Mouse (Mus musculus) thymus, postnatal 14 days (tissue): Measurements from ENCODE around the gene Crip2.

Experiments used
- DNase-seq: peaks from one replicate; pipeline ENCODE4 v3.0.0; 2021

Gene Crip2

GRCm38 (mm10) chr12:113185442-113186291 is 45.6 kb downstream of the Crip2 start, which contains the start of gene Tmem121:
Gene Tmem121, plus strand, starts transcription at chr12:113185930.
- peak; percentile 54 for DNase-seq

DNA sequence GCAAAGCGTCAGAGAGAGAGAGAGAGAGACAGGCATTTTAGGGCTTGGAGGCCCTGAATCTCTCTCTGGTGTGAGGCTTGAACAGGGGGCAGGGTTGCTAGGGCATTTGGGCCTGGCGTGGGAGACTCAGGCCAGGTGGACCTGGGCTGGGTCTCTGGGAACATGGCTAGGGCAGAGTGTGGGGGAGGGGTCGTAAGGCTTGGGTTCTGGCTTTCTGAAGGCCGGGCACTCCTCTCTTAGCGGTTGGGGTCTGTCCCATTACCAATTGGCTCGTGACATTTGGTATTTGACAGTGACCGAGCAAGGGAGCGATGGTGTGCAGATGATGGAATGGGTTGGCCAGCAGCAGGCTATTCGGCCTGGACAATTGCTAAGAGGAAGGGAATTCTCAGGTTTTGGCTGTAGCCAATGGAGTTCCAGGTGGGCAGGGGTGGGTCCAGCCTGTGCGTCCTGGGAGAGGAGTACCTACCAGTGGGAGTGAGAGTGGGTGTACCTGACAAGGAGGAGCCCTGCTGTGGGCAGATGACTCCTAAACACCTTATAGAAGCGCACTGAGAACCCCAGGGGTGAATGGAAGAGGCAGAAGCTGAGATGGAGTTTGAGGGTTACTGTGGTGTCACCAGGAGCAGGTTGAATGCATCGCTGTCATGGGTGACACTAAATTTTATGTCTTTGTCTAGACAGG is 46.4 kb downstream of the Crip2 start:
- DNase-seq, result no peak

DNA sequence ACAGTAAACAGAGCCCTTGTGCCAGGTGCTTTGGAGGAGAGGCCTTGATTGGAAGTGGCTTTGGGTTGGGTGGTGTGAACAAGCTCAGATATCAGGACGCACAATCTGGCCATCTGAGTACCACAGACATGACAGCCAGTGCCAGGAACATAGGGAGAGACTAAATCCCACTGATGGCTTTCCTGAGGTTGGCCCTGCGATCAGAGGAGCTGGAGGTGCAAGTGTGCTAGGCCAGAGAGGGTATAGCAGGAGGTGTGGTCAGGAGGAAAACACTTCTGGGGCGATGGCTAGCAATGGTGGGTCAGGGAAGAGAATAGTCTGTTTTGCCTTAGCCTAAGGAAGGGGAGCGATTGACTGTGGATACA is 47.0 kb downstream of the Crip2 start:
- no peak for DNase-seq

DNA sequence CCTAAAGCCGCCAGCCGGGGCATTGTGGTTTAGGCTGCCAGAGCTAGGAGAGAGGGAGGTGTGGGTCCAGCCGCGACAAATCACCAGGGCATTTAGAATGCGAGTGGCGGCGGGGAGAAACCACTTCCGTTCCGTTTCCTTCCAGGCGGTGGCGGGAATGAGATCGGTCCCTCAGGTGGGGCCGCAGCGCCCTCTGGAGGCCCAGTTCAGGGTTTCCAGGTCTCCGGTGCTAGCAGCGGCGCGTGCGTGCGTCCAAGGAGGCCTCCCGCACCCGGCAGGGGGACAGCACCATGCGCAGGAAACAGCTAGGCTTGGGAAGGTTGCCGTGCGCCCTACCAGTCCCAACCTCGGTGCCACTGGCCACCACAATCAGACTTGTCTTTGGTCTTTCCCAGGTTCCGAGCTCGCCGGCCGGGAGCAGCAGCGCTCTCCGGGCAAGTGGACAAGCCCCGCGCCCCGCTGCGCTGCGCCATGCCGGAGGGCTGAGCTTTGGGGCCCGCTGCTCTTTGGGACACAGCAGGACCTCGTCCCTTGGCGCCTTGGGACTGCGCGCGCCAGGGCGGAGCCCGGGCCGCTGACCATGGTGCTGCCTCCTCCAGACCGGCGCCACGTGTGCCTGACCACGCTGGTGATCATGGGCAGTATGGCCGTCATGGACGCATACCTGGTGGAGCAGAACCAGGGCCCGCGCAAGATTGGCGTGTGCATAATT is 47.7 kb downstream of the Crip2 start:
- peak; percentile 93 for DNase-seq

DNA sequence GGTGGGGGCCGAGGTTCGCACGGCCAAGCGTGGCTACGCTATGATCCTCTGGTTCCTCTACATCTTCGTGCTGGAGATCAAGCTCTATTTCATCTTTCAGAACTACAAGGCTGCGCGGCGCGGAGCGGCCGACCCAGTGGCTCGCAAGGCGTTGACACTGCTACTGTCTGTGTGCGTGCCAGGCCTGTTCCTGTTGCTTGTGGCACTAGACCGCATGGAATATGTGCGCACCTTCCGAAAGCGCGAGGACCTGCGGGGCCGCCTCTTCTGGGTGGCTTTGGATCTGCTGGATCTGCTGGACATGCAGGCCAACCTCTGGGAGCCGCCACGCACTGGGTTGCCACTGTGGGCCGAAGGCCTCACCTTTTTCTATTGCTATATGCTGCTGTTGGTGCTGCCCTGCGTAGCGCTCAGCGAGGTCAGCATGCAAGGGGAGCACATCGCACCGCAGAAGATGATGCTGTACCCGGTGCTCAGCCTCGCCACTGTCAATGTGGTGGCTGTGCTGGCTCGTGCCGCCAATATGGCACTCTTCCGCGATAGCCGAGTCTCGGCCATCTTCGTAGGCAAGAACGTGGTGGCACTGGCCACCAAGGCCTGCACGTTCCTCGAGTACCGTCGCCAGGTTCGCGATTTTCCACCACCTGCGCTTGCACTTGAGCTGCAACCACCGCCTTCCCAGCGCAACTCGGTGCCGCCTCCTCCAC is 48.5 kb downstream of the Crip2 start:
- DNase-seq, result no peak

- DNase-seq, result no peak
These were observed 53.4 kb downstream of the Crip2 start for GRCm38 (mm10) chr12:113193423-113193822.
